Mouse (Mus musculus): ENCODE results near the gene Mxra8. TPM values are rescaled to one million over a fixed set of nuclear protein-coding genes. Genes with fewer than 3 reads are reported as not detected.

Gene Mxra8
- total and polyA plus RNA-seq, 2 experiments from 2014 or later, result 57.8 to 99.5 TPM

DNA sequence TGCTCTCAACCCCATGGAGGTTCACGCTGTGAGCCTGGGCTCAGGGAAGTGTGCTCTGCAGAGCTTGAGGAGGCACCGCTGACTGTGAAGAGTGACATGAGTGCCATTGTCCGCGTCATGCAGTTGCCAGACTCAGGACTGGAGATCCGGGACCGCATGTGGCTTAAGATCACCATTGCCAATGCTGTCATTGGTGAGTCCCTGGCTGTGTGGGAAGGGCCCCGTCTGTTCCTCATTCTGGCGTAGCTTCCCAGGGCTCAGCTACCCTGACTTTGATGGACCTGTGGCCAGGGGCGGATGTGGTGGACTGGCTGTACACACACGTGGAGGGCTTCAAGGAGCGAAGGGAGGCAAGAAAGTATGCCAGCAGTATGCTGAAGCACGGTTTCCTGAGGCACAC, 16.6 kb downstream of the Mxra8 start:
- WGBS, result 86% methylated on average over 12 of the region's 12 CpGs
- no peaks in the 10 kb centered on the region; the same call in 1 of the 2 replicates for H3K4me1 ChIP-seq (ENCODE audit: control insufficient read depth, insufficient read depth)
- DNase-seq (ENCODE audit: low spot score), result no peak
- no peak overlapping the region for H3K9ac ChIP-seq (replicated peaks; ENCODE audit: low read depth, low read length)
- no peak overlapping the region for H3K4me2 ChIP-seq (ENCODE audit: low read depth, low read length)
- no peak for ATAC-seq (ENCODE audit: insufficient read depth, low read depth)
- H3K4me3 ChIP-seq (ENCODE audit: low read depth, low read length), result no peak overlapping the region
- no peak overlapping the region for H3K27ac ChIP-seq (ENCODE audit: low read depth)
- H3K36me3 ChIP-seq (replicated peaks; ENCODE audit: control insufficient read depth, insufficient read depth, low read length), result peaks cover 47% of the 10 kb centered on the region
- no peaks in the 10 kb centered on the region for H3K9me3 ChIP-seq (replicated peaks; ENCODE audit: control insufficient read depth, low read length)
- TF ChIP-seq CTCF (IDR thresholded peaks at IDR 0.05; ENCODE audit: low read depth) (no peak), EP300 (IDR thresholded peaks at IDR 0.05; ENCODE audit: low read depth) (no peak)
- H3K27me3 ChIP-seq (ENCODE audit: control insufficient read depth, insufficient read depth, low read length), result no peaks in the 10 kb centered on the region

DNA sequence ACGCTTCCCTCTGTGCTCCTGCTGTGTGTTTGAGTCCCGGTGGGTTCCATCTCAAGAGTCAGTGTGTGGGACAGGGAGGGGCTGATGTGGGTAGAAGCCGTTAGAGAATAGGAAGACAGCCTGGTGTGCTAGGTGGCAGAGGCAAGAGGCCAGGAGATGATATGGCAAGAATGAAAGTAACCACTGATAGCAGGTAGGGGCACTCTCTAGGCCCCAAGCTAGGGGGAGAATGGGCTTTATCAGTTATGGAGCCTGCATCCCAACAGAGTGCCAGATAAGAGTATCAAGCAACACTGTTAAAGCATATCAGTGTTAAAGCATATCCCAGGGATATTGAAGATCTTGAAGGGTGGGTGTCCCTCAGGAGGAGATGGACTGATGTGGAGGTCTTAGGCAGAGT, 17.4 kb downstream of the Mxra8 start:
- H3K4me3 ChIP-seq (ENCODE audit: low read depth, low read length), result no peak overlapping the region
- H3K27ac ChIP-seq (ENCODE audit: low read depth), result no peak overlapping the region
- no peak for ATAC-seq (ENCODE audit: insufficient read depth, low read depth)
- TF ChIP-seq CTCF (IDR thresholded peaks at IDR 0.05; ENCODE audit: low read depth) (no peak), EP300 (IDR thresholded peaks at IDR 0.05; ENCODE audit: low read depth) (no peak)
- no peak overlapping the region for H3K4me2 ChIP-seq (ENCODE audit: low read depth, low read length)
- DNase-seq (ENCODE audit: low spot score), result no peak
- H3K9ac ChIP-seq (replicated peaks; ENCODE audit: low read depth, low read length), result no peak overlapping the region
- no peaks in the 10 kb centered on the region for H3K27me3 ChIP-seq (ENCODE audit: control insufficient read depth, insufficient read depth, low read length)
- no peaks in the 10 kb centered on the region for H3K9me3 ChIP-seq (replicated peaks; ENCODE audit: control insufficient read depth, low read length)
- WGBS, result 86% methylated on average over 3 of the region's 3 CpGs
- no peaks in the 10 kb centered on the region; the same call in 1 of the 2 replicates for H3K4me1 ChIP-seq (ENCODE audit: control insufficient read depth, insufficient read depth)
- H3K36me3 ChIP-seq (replicated peaks; ENCODE audit: control insufficient read depth, insufficient read depth, low read length), result peaks cover 47% of the 10 kb centered on the region

DNA sequence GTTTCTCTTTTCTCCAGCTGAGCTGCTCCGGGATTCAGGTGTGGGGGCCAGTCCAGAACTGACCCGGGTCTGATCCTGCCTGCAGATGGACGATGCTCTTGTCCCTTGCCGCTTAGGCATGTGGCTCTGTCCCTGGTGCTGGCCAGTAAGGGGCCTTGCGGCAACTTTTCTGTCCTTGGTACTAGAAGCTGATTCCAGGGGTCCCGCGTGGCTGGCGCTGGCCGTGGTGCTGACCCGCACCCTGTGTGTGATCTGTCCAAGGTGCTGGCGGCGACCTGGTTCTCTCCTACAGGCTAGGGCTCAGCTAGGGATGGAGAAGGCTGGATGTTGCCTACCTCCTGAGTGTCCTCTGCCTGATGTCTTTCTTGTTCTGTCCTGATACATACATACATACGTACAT, 19.8 kb downstream of the Mxra8 start:
- ATAC-seq (ENCODE audit: insufficient read depth, low read depth) (peak; percentile 58), DNase-seq (ENCODE audit: low spot score) (peak; percentile 60)
- no peak overlapping the region for H3K9ac ChIP-seq (replicated peaks; ENCODE audit: low read depth, low read length)
- no peak overlapping the region for H3K27ac ChIP-seq (ENCODE audit: low read depth)
- peaks cover 45% of the 10 kb centered on the region for H3K36me3 ChIP-seq (replicated peaks; ENCODE audit: control insufficient read depth, insufficient read depth, low read length)
- H3K27me3 ChIP-seq (ENCODE audit: control insufficient read depth, insufficient read depth, low read length), result no peaks in the 10 kb centered on the region
- TF ChIP-seq EP300 (IDR thresholded peaks at IDR 0.05; ENCODE audit: low read depth) (peak; percentile 25; the same call in 1 of the 2 replicates), CTCF (IDR thresholded peaks at IDR 0.05; ENCODE audit: low read depth) (no peak)
- H3K9me3 ChIP-seq (replicated peaks; ENCODE audit: control insufficient read depth, low read length), result no peaks in the 10 kb centered on the region
- 19% methylated on average over 13 of the region's 13 CpGs for WGBS
- H3K4me1 ChIP-seq (ENCODE audit: control insufficient read depth, insufficient read depth), result no peaks in the 10 kb centered on the region
- no peak overlapping the region for H3K4me2 ChIP-seq (ENCODE audit: low read depth, low read length)
- H3K4me3 ChIP-seq (ENCODE audit: low read depth, low read length), result no peak overlapping the region

DNA sequence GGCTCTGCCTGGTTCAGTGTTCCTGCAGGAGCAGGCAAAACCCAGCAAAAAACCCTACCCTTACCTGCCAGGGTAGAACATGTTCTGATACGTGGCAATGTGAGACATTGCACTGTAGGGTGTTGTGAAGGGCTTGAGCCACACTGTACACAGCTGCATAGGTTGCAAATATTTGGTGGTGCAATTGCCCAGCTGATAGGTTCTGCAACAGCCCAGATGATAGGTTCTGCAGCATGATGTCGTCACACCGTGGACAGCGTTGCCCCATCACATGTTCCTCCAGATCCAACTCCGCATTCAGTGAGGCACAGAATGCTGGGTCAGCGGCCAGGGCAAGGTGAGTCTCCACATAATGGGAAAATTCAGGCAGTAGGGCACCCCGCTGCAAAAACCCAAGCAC, 22.3 kb downstream of the Mxra8 start:
- Histone ChIP-seq H3K9me3 (replicated peaks; ENCODE audit: control insufficient read depth, low read length) (no peaks in the 10 kb centered on the region), H3K9ac (replicated peaks; ENCODE audit: low read depth, low read length) (no peak overlapping the region), H3K4me3 (ENCODE audit: low read depth, low read length) (no peak overlapping the region), H3K4me1 (ENCODE audit: control insufficient read depth, insufficient read depth) (no peaks in the 10 kb centered on the region), H3K36me3 (replicated peaks; ENCODE audit: control insufficient read depth, insufficient read depth, low read length) (peaks cover 39% of the 10 kb centered on the region), H3K27ac (ENCODE audit: low read depth) (no peak overlapping the region), H3K27me3 (ENCODE audit: control insufficient read depth, insufficient read depth, low read length) (no peaks in the 10 kb centered on the region), H3K4me2 (ENCODE audit: low read depth, low read length) (no peak overlapping the region)
- ATAC-seq (ENCODE audit: insufficient read depth, low read depth) (no peak), DNase-seq (ENCODE audit: low spot score) (no peak)
- 88% methylated on average over 7 of the region's 7 CpGs for WGBS
- TF ChIP-seq EP300 (IDR thresholded peaks at IDR 0.05; ENCODE audit: low read depth) (no peak), CTCF (IDR thresholded peaks at IDR 0.05; ENCODE audit: low read depth) (no peak)

DNA sequence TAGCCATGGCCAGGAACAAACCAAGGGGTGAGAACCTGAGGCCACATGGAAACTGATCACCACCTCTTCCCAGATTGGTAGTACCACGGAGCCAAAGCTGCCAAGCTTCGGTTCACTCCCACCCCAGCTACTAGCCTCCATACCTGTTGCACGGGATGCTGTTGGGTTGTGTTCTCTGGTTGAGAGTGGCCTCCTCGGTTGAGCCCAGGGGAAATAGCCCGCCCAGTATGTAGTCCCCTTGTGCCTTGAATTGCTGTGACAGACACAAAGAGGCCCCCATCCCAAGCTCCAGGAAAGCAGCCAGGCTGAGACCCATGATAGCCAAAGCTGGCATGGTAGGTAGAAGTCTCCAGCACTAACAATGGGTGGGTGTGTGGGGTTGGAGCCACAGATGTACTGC, 23.5 kb downstream of the Mxra8 start, which contains the start of gene Tas1r3:
Gene Tas1r3 (minus strand): TSS at position 362 of the 400 bp plus-strand sequence.
- no peak for TF ChIP-seq EP300 (IDR thresholded peaks at IDR 0.05; ENCODE audit: low read depth)
- no peak for TF ChIP-seq CTCF (IDR thresholded peaks at IDR 0.05; ENCODE audit: low read depth)
- no peak for DNase-seq (ENCODE audit: low spot score)
- Histone ChIP-seq H3K4me1 (ENCODE audit: control insufficient read depth, insufficient read depth) (no peaks in the 10 kb centered on the region), H3K4me2 (ENCODE audit: low read depth, low read length) (no peak within 1 kb of the TSS), H3K27me3 (ENCODE audit: control insufficient read depth, insufficient read depth, low read length) (no peaks in the 10 kb centered on the region), H3K9me3 (replicated peaks; ENCODE audit: control insufficient read depth, low read length) (no peaks in the 10 kb centered on the region), H3K27ac (ENCODE audit: low read depth) (no peak within 1 kb of the TSS), H3K4me3 (ENCODE audit: low read depth, low read length) (no peak within 1 kb of the TSS), H3K9ac (replicated peaks; ENCODE audit: low read depth, low read length) (no peak within 1 kb of the TSS), H3K36me3 (replicated peaks; ENCODE audit: control insufficient read depth, insufficient read depth, low read length) (peaks cover 31% of the 10 kb centered on the region)
- ATAC-seq (ENCODE audit: insufficient read depth, low read depth), result no peak
- WGBS, result 80% methylated on average over 5 of the region's 5 CpGs

DNA sequence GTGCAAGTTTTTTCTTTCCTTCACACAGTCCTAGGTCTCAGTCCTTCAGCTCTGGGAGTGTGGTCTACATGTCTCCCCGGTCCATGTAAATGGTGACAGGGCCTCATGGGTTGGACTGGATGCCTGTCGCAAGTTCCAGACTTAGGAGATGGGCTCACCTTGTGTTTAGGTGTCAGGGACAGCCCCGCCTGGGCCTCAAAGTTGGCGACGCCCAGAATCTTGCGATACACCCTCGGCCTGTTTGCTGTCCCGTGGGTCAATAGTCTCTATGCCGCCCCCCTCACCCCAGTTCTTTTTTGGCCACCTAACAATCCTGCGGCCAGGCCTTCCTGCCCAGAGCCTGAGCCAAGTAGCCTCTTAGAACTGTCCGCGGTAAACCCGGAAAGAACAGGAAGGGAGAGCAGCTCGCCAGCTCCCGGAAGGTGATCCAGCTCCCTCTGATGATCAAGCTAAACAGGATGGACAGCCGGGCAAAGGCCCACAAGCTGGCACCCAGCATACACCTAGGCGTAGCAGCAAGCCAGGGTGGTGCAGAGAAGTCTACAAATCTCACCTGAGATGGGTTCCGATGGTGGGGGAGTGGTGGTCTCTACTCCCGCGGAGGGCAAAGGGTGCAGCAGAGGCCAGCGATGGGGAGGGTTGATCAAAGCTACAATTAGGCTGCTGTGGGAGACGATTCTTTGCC, 29.3 kb downstream of the Mxra8 start:
- DNase-seq (ENCODE audit: low spot score) (no peak), ATAC-seq (ENCODE audit: insufficient read depth, low read depth) (peak; percentile 21)
- Histone ChIP-seq H3K27me3 (ENCODE audit: control insufficient read depth, insufficient read depth, low read length) (no peaks in the 10 kb centered on the region), H3K4me1 (ENCODE audit: control insufficient read depth, insufficient read depth) (peaks cover 15% of the 10 kb centered on the region), H3K9me3 (replicated peaks; ENCODE audit: control insufficient read depth, low read length) (no peaks in the 10 kb centered on the region), H3K36me3 (replicated peaks; ENCODE audit: control insufficient read depth, insufficient read depth, low read length) (peaks cover 35% of the 10 kb centered on the region), H3K9ac (replicated peaks; ENCODE audit: low read depth, low read length) (peak overlapping the region; percentile 57), H3K4me2 (ENCODE audit: low read depth, low read length) (peak overlapping the region; percentile 88), H3K27ac (ENCODE audit: low read depth) (no peak overlapping the region), H3K4me3 (ENCODE audit: low read depth, low read length) (peak overlapping the region; percentile 75)
- TF ChIP-seq CTCF (IDR thresholded peaks at IDR 0.05; ENCODE audit: low read depth) (no peak), EP300 (IDR thresholded peaks at IDR 0.05; ENCODE audit: low read depth) (no peak)
- WGBS, result 8% methylated on average over 22 of the region's 22 CpGs
